Mouse (Mus musculus): ENCODE results near the gene Gpx2. TPM values are rescaled to one million over a fixed set of nuclear protein-coding genes. Genes with fewer than 3 reads are reported as not detected.

The Gpx2 gene
- polyA plus RNA-seq, 1 experiment from 2014 or later, result 0.45 TPM

DNA sequence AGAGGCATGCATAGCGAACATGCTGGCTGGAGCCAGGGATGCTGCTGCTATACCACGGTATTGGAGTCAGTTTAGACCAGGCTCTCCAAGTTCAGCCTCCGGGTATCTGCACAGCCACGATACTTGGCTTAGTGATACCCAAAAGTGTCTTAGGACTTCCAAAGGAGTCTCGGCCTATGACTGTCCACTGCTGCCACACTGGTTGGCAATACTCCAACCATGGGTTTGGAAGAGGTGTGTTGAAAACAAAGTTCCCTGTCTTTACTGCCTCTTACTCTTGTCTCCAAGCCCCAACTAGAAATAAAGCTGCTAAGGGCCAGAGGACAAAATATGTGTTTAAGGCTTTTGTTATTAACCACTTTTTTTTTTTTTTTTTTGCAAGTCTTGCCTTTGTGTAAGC, 15.1 kb upstream of the Gpx2 start:
- H3K27ac ChIP-seq, result no peak overlapping the region
- H3K4me2 ChIP-seq (ENCODE audit: low read length), result no peak overlapping the region
- no peak for DNase-seq (ENCODE audit: low spot score)
- no peaks in the 10 kb centered on the region for H3K4me1 ChIP-seq (replicated peaks; ENCODE audit: insufficient read depth, low read length)
- H3K9ac ChIP-seq (ENCODE audit: low read depth, low read length), result no peak overlapping the region
- no peaks in the 10 kb centered on the region for H3K9me3 ChIP-seq (replicated peaks; ENCODE audit: low read length)
- no peak for ATAC-seq (replicated peaks; ENCODE audit: low FRiP score, low read depth)
- 87% methylated on average over 5 of the region's 5 CpGs for WGBS
- no peak for TF ChIP-seq CTCF (IDR thresholded peaks at IDR 0.05; ENCODE audit: low read depth)
- no peak overlapping the region for H3K4me3 ChIP-seq (replicated peaks; ENCODE audit: low read depth, low read length)
- no peaks in the 10 kb centered on the region; the same call in 1 of the 2 replicates for H3K27me3 ChIP-seq (ENCODE audit: insufficient read depth, low read length)
- no peaks in the 10 kb centered on the region for H3K36me3 ChIP-seq (ENCODE audit: insufficient read depth, low read length)

DNA sequence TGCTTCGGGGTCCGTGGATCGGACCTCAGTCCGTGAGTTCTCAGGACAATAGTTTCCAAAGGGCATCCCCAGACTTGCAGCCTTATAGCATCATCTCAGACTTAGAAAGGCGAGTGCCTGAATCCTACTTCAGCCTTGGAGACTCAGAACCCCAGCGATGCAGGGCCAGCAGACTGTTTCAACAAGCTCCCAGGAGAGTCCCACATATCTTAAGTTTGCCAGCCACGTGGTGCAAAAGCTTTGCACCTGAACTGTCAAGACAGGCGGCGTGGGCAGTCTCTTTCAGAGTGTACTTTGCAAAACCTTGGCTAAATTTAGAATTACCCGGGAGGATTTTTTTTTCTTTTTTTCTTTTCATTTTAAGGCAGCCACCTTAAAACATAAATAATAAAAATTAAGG, 12.4 kb upstream of the Gpx2 start:
- H3K9ac ChIP-seq (ENCODE audit: low read depth, low read length), result no peak overlapping the region

DNA sequence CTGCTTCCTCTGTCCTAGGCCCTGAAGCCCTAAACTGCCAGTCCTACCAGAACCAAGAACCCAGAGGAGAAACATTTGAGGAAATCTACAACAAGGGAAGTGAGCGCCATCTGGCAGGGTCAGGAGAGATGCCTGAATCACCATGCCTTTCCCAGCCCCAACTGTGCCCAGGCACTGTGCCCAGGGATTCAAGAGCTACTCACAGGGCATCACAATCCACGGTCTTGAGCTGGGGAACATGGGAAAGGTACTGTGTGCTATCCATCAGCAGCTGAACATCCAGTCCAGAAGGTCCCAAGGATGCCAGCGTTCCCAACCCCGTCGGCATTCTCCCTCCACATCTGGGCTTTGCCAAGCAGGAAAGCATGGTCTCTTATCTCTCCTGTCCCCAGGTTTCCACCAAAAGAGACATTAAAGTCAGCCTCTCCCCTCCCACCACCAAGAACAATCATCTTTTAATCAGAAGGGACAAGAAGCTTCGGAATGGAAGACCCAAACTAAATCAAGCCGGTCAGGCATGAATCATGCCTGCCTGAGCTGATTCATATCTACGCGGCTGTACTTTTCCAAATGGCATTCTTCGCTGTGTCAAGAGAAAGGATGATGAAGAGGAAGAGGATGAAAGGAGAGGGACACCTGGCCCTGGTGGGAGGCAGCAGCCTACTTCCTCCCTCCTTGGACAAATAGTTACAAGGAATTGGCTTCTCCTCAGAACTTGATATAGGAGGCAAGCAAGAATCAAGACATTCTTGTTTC, 9.9 kb upstream of the Gpx2 start:
- H3K4me3 ChIP-seq (replicated peaks; ENCODE audit: low read depth, low read length), result no peak overlapping the region
- no peaks in the 10 kb centered on the region for H3K36me3 ChIP-seq (ENCODE audit: insufficient read depth, low read length)
- no peak overlapping the region for H3K4me2 ChIP-seq (ENCODE audit: low read length)
- no peak overlapping the region for H3K27ac ChIP-seq
- no peaks in the 10 kb centered on the region for H3K9me3 ChIP-seq (replicated peaks; ENCODE audit: low read length)
- no peak overlapping the region for H3K9ac ChIP-seq (ENCODE audit: low read depth, low read length)
- DNase-seq (ENCODE audit: low spot score) (no peak), ATAC-seq (replicated peaks; ENCODE audit: low FRiP score, low read depth) (no peak)
- WGBS, result 79% methylated on average over 10 of the region's 10 CpGs
- H3K27me3 ChIP-seq (ENCODE audit: insufficient read depth, low read length), result no peaks in the 10 kb centered on the region
- H3K4me1 ChIP-seq (replicated peaks; ENCODE audit: insufficient read depth, low read length), result no peaks in the 10 kb centered on the region
- TF ChIP-seq CTCF (IDR thresholded peaks at IDR 0.05; ENCODE audit: low read depth), result no peak

More for the DNA sequence above, 12.4 kb upstream of the Gpx2 start:
- no peaks in the 10 kb centered on the region for H3K27me3 ChIP-seq (ENCODE audit: insufficient read depth, low read length)
- H3K4me3 ChIP-seq (replicated peaks; ENCODE audit: low read depth, low read length), result no peak overlapping the region
- ATAC-seq (replicated peaks; ENCODE audit: low FRiP score, low read depth) (no peak), DNase-seq (ENCODE audit: low spot score) (no peak)
- no peaks in the 10 kb centered on the region for H3K9me3 ChIP-seq (replicated peaks; ENCODE audit: low read length)
- H3K4me2 ChIP-seq (ENCODE audit: low read length), result no peak overlapping the region
- H3K27ac ChIP-seq, result no peak overlapping the region
- no peaks in the 10 kb centered on the region for H3K36me3 ChIP-seq (ENCODE audit: insufficient read depth, low read length)
- no peaks in the 10 kb centered on the region for H3K4me1 ChIP-seq (replicated peaks; ENCODE audit: insufficient read depth, low read length)
- no peak for TF ChIP-seq CTCF (IDR thresholded peaks at IDR 0.05; ENCODE audit: low read depth)
- 77% methylated on average over 10 of the region's 10 CpGs for WGBS

DNA sequence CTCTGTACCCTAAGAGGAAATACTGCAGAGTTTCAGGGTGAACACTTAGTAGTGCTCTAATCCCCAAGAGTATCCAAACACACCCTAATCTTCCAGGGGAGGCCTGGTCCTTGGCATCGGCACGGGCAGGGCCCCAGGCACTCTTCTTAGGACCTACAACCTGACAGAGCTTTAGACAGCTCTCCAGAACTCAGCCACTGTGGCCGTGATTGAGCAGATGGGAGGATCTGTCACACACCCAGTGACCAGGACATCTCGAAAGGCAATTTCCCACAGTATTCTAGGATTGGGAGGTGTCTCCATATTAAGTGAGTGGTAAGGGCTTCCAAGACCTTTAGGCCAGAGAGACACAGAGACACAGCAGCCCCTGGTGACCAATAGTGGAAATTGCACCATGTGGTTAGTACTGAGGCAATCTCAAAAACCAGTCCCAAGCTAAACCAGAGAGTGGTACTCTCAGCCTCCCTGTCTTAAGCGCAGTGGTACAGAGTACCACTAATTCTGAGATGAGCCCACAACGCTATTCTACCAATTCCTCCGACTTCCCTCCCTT, 8.4 kb upstream of the Gpx2 start:
- Histone ChIP-seq H3K9me3 (replicated peaks; ENCODE audit: low read length) (no peaks in the 10 kb centered on the region), H3K4me3 (replicated peaks; ENCODE audit: low read depth, low read length) (no peak overlapping the region), H3K4me2 (ENCODE audit: low read length) (no peak overlapping the region), H3K9ac (ENCODE audit: low read depth, low read length) (no peak overlapping the region), H3K36me3 (ENCODE audit: insufficient read depth, low read length) (no peaks in the 10 kb centered on the region), H3K4me1 (replicated peaks; ENCODE audit: insufficient read depth, low read length) (no peaks in the 10 kb centered on the region), H3K27ac (no peak overlapping the region), H3K27me3 (ENCODE audit: insufficient read depth, low read length) (no peaks in the 10 kb centered on the region)
- peak; percentile 84 for TF ChIP-seq CTCF (IDR thresholded peaks at IDR 0.05; ENCODE audit: low read depth)
- ATAC-seq (replicated peaks; ENCODE audit: low FRiP score, low read depth), result peak; percentile 55
- DNase-seq (ENCODE audit: low spot score), result peak; percentile 76
- 50% methylated on average over 7 of the region's 7 CpGs for WGBS

DNA sequence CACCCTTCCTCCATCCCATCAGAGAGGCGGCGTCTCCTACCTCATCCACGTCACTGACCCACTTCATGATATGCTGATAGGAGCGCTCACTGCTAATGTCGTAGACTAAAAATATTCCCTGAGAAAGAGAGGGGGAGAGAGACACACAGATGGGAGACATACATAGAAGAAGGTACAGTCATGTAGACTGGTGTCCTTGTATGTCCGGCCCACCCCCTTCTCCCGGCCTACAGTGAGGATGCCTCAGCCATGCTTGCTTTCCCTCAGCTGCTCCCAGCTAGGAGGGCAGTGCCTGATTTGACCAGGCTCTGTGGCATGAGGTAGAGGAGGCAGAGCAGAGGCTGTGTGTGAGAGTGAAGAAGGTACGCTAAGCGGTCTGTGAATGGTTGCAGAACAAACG, 7.7 kb upstream of the Gpx2 start:
- Histone ChIP-seq H3K27ac (no peak overlapping the region), H3K4me3 (replicated peaks; ENCODE audit: low read depth, low read length) (no peak overlapping the region), H3K9ac (ENCODE audit: low read depth, low read length) (no peak overlapping the region), H3K4me2 (ENCODE audit: low read length) (no peak overlapping the region), H3K4me1 (replicated peaks; ENCODE audit: insufficient read depth, low read length) (no peaks in the 10 kb centered on the region), H3K36me3 (ENCODE audit: insufficient read depth, low read length) (no peaks in the 10 kb centered on the region), H3K27me3 (ENCODE audit: insufficient read depth, low read length) (no peaks in the 10 kb centered on the region), H3K9me3 (replicated peaks; ENCODE audit: low read length) (no peaks in the 10 kb centered on the region)
- no peak for ATAC-seq (replicated peaks; ENCODE audit: low FRiP score, low read depth)
- DNase-seq (ENCODE audit: low spot score), result no peak
- TF ChIP-seq CTCF (IDR thresholded peaks at IDR 0.05; ENCODE audit: low read depth), result no peak
- 90% methylated on average over 10 of the region's 10 CpGs for WGBS

DNA sequence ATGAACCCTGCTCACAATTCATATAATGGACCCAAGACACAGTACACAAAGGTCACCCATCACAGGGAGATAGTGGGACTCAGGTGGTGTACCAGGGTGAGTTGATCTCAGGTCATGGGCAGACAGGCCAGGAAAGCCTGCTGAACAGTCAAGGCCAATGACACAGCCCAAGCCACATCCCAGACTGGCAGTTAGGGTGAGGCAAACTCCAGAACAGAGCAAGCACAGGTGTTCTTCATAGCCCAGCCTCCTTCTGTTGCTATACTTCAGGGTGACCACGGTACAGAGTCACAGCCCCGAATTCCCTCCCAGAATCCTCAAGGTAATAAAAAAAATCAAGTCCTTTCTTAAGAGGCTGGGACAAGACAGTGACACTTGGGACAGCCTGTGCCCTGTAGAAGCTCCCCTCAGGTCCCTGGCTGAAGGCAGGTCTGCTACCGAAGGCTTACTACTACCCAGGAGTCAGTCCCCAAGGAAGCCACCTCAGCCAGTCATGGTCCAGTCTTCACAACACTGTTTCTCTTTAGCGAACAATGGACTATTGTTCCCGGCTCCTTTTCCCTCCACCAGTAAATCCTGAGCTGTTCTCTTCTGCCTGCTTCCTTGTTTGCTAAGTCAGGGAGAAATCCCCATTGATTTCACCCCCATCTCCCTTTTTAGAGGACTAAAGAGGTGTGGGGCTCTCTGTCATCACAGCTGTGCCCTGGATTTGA, 2.8 kb upstream of the Gpx2 start:
- no peak overlapping the region for H3K27ac ChIP-seq

More for the DNA sequence above, 2.8 kb upstream of the Gpx2 start:
- DNase-seq (ENCODE audit: low spot score) (no peak), ATAC-seq (replicated peaks; ENCODE audit: low FRiP score, low read depth) (no peak)
- H3K36me3 ChIP-seq (ENCODE audit: insufficient read depth, low read length), result no peaks in the 10 kb centered on the region
- no peak overlapping the region for H3K9ac ChIP-seq (ENCODE audit: low read depth, low read length)
- no peak overlapping the region for H3K4me2 ChIP-seq (ENCODE audit: low read length)
- TF ChIP-seq CTCF (IDR thresholded peaks at IDR 0.05; ENCODE audit: low read depth), result no peak
- no peak overlapping the region for H3K4me3 ChIP-seq (replicated peaks; ENCODE audit: low read depth, low read length)
- H3K9me3 ChIP-seq (replicated peaks; ENCODE audit: low read length), result no peaks in the 10 kb centered on the region
- no peaks in the 10 kb centered on the region for H3K27me3 ChIP-seq (ENCODE audit: insufficient read depth, low read length)
- no peaks in the 10 kb centered on the region for H3K4me1 ChIP-seq (replicated peaks; ENCODE audit: insufficient read depth, low read length)
- WGBS, result 77% methylated on average over 5 of the region's 5 CpGs

Measured in kidney, postnatal 0 days (tissue).